Mouse (Mus musculus): Measurements from ENCODE around the gene Pim1.
"Not testable (repeated sequence)": the region's sequence is repeated elsewhere in the genome, so short reads cannot be mapped to it uniquely, and the experiment has no call there.

Pim1 gene

DNA sequence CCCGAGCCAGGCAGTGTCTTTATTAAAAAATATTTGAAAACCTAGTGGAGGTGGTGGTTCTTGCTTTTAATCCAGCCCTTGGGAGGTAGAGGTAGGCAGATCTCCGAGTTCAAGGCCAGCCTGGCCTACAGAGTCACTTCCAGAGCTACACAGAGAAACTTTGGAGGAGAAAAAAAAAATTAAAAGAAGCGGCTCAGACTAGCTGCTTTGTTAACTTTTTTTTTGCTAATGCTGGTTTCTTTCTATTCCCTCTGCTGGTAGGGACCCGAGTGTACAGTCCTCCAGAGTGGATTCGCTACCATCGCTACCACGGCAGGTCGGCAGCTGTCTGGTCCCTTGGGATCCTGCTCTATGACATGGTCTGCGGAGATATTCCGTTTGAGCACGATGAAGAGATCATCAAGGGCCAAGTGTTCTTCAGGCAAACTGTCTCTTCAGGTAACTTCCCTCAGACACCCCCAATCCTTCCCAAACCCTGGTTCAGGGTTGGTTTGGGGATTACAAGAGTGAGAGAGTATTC, 3.0 kb downstream of the Pim1 start:
- DNase-seq (ENCODE audit: extremely low spot score, low spot score), result no peak

DNA sequence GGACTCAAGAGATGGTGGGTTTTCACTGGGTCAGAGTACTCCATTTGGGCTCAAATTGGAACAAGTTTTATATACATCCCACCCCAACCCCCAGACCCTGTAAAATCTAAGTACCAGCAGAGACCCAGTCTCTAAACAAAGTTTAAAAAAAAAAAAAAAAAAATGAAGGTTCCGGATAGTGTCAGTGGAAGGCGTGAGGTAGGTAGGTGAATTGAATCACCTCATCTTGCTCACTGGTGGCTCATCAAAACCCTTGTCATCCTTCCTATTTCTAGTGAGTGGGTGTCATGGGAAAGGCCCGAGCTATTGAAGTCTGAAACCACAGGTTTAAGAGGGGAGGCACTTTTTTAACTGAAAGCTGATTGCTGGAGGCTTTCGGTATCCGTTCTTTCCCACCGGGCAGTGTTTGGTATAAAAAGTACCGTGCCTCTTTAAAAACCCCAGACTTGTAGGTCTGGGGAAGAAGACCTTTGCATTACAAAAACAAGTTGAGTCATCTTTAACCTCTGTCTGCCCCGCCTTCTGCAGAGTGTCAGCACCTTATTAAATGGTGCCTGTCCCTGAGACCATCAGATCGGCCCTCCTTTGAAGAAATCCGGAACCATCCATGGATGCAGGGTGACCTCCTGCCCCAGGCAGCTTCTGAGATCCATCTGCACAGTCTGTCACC, 3.6 kb downstream of the Pim1 start:
- no peak for DNase-seq (ENCODE audit: extremely low spot score, low spot score)

DNA sequence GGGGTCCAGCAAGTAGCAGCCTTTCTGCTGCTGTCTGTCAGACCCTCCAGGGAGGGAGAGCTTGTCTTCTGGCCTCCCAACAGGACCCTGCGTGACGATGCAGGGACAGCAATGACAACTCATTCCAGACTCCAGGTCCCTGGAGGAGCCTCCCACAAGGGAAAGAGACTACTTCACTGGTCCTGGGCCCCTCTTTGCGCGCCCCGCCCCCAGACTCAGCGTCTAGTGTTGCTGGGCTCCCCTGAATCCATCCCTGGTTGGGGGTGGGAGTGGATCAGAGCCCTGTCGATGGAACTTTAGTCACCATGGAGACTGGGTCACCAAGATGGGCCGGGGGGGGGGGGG, 4.2 kb downstream of the Pim1 start:
- DNase-seq (ENCODE audit: extremely low spot score, low spot score), result no peak

DNA sequence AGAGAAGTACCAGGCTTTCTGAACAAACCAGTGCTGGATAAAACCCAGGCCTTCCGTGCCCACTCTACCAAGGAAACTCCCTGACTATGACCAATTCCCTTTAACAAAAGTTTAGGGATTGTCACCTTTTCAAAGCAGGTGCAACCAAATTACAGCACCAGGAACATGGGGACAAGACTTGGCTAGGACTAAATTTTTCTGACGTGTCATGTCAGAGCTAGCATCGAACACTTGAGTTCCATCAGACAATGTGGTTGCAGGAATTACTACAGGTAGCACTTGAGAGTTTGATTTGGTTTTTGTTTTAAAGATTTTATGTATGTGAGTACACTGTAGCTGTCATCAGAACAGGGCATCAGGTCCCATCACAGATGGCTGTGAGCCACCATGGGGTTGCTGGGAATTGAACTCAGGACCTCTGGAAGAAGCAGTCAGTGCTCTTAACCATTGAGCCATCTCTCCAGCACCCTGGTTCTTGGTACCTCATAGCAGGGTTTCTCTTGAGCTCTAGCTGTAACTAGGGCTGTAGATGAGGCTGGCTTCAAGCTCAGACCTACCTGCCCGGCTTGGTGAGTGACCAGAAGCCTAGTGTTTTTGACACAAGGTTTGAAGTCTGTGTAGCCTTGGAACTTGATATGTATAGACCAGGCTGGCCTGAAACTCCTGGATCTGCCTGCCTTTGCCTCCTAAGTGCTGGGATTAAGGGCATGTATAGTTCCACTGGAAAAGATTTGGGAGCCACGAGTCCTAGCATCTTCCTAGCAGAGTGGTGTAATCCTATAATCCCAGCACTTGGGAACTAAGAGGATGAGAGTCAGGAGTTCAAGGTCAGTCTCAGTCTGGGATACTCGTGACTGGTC, 5.9 kb downstream of the Pim1 start:
- DNase-seq (ENCODE audit: extremely low spot score, low spot score), result no peak

DNA sequence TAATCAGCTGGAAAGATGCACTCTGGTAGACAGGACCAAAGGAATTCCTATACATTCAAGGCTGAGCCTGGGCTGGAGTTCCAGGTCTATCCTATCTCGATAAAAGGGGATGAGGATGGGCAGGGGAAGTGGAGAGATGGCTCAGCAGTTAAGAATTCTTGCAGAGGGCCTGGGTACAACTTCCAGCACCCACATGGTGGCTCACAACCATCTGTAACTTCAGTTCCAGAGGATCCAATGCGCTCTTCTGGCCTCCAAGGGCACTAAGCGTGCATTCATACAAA, 6.5 kb downstream of the Pim1 start:
- no peak for DNase-seq (ENCODE audit: extremely low spot score, low spot score)

DNA sequence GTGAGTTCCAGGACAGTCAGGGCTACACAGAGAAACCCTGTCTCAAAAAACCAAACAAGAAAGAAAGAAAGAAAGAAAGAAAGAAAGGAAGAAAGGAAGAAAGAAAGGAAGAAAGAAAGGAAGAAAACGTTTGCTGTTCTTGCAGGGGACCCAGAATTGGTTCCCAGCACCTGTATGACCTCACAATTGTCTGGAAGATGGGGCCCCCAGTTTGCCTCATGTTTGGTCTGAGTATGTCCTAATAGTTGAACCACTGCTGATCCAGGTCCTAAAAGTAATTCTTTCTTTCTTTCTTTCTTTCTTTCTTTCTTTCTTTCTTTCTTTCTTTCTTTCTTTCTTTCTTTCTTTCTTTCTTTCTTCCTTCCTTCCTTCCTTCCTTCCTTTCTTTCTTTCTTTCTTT, 6.9 kb downstream of the Pim1 start:
- not testable (repeated sequence) for DNase-seq (ENCODE audit: extremely low spot score, low spot score)

DNA sequence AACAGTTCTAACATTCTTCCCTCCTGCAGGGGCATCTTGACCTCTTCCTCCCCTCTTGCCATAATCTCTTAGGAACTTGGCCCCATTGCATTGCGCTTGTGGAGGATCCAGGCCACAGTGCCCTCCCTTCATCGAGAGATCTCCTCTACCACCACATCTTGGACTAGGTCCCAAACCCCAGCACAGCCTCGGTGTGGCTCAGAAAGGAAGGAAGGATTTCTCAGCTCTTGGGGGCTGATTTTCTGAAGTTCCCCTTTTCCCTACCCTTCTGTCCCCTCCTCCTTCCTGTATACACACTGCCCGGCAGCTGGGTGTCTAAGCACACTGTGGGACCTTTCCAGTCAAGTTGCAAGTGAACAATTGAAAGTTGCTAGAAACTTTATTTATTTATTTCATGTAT, 7.5 kb downstream of the Pim1 start:
- no peak for DNase-seq (ENCODE audit: extremely low spot score, low spot score)

DNA sequence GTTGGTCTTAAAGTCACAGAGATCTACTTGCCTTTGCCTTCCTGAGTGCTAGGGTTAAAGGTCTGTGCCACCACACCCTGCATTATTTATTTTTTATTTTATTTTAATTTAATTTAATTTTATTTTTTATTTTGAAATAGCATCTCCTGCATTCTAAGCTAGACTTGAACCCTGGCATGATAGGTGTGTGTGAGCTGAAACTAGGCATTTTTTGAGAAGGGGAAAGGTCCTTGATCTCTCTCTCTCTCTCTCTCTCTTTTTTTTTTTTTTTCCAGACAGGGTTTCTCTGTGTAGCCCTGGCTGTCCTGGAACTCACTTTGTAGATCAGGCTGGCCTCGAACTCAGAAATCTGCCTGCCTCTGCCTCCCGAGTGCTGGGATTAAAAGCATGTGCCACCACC, 8.4 kb downstream of the Pim1 start:
- DNase-seq (ENCODE audit: extremely low spot score, low spot score), result not testable (repeated sequence)

DNA sequence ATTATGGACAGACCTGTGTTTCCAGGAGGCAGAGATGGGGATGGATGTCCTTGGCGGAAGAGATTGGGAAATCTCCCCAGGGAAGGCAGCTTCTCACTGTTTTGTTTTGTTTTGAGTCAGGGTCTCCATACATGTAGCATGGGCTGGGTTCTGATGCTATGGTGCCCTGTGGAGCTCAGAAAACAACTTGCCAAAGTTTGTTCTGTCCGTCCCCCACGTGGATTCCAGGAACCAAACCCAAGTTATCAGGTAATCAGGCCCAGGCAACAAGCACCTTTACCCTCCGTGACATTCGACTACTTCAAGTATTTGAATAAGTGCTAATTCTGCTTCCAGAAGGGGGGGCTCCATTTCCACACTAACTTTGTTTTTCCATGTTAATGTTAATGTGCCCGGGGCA, 9.0 kb downstream of the Pim1 start:
- no peak for DNase-seq (ENCODE audit: extremely low spot score, low spot score)

DNA sequence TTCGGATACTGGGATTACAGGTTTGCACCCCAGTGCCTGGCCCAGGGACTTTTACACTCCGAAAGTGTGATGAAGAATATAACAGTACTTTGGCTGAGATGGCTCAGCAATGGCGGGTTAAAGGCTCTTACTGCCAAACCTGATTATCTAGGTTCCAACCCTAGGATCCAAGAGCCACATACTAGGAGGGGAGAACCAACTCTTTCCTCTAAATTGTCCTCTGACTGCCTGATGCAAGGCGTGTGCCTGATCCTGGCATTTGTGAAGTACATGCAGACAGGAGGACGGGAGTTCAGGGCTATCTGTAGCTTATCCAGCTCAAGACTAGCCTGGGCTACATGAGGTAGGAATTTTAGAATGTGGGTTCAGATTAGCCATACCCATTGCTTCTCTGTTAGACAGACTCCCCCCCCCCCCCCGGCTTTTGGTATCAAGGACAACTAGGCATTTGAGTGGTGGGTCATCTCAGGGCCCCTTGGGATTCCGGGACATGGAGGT, 9.7 kb downstream of the Pim1 start:
- DNase-seq (ENCODE audit: extremely low spot score, low spot score), result no peak

DNA sequence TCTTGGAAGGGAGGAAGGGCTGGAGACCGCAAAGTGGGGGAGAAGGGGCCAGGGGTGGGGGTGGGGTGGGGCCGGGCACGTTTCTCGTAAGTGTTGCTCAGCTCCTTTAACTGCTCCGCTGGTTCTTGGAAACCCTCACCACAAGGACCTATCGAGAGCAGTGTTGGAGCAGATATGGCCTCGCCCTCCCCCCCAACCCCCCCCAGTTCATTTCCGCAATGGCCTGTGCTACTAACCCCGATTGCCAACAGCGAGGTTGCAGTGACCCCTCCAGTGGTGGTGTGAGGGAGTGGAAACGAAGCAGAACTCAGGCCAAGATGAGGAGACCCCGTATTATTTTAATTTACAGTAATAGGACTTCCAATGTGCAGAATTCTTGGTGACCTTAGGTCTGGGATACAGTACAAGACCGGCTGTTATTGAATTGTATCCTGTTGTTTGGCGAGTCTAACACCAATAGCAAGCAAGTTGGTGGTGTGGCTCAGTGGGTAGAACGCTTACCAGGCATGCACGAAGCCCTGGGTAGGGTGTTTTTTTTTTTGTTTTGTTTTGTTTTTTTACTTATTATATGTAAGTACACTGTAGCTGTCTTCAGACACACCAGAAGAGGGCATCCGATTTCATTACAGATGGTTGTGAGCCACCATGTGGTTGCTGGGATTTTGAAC, 10.4 kb downstream of the Pim1 start:
- DNase-seq (ENCODE audit: extremely low spot score, low spot score), result no peak

DNA sequence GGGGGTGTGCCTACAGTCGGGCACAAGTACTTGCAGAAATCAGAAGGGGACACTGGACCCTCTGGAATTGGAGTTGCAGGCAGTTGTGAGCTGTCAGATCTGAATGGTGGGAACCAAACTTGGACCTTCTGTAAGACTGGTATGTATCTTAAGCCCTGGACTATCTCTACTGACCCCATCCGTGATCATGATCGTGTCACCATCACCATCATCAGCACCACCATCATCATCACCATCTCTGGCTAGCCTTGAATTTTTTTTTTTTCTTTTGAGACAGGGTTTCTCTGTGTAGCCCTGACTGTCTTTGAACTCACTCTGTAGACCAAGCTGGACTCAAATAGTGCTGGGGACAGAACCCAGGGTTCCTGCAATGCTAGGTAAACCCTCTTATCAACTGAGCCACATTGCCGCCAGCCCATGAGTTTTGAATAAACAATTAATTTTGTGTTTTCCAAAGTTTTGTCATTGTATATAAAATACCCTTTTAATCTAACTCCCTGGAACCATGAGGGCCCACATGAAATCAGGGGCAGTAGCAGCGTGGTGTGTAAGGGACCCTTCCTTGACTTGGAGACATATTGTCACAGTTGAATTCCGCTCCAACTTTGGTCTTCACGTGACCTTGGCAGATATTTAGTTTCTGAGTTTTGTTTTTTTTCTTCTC, 11.6 kb downstream of the Pim1 start:
- no peak for DNase-seq (ENCODE audit: extremely low spot score, low spot score)

DNA sequence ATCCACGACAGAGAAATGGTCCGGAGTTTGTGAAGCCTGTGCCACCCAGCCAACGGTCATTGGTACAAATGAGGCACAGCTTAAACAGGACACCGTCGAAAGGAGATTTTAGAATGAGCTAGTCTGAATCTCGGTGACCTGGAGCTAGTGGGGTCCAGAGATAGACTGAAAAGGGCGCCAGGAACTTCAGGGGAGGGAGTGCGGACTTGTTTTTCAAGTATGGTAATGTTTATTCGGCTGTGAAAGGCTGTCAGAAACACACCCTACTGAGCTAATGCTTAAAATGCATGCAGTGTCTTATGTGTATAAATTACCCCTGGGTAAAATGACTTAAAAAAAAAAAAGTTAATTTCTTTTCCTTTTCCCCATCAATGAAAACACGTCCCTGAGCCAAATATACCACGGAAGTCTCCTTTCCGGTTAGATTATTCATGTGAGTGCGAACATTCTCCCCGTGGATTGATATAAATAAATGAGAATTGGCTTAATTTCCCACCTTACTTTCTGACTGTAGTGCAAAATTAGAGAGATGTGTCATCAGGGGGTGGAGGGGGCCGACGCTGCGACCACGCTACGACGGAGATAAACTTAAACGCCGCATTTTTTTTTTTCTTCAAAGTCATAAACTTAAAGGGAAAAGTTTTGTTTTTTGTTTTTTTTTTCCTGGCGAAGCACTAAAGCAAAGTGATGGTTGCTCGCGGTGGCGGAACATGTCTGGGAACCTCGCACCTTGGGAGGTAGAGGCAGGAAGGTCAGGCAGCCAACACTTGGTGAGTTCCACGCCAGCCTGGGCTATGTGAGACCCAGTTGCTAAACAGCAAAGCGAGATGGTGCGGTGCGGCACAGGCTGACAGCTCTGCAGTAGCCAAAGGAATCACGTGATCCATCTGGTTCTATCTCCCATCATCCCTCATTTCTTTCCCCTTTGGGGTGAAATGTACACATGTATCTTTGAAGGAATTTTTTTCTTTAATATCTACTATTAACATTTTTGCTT, 12.4 kb downstream of the Pim1 start:
- DNase-seq (ENCODE audit: extremely low spot score, low spot score), result no peak

DNA sequence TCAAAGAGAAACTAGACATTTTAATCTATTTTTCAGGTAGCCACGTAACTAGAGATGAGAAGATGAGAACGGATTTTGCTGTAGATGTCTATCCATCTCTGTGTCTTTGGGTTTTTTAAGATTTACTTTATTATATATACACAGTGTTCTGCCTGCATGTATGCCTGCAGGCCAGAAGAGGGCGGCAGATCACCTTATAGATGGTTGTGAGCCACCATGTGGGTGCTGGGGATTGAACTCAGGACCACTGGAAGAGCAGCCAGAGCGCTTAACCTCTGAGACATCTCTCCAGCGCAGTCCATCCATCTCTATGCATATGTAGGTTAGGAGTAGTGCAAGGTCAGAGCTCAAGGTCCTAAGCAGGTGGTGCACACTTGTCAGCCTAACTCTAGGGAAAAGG, 13.1 kb downstream of the Pim1 start:
- no peak for DNase-seq (ENCODE audit: extremely low spot score, low spot score)

DNA sequence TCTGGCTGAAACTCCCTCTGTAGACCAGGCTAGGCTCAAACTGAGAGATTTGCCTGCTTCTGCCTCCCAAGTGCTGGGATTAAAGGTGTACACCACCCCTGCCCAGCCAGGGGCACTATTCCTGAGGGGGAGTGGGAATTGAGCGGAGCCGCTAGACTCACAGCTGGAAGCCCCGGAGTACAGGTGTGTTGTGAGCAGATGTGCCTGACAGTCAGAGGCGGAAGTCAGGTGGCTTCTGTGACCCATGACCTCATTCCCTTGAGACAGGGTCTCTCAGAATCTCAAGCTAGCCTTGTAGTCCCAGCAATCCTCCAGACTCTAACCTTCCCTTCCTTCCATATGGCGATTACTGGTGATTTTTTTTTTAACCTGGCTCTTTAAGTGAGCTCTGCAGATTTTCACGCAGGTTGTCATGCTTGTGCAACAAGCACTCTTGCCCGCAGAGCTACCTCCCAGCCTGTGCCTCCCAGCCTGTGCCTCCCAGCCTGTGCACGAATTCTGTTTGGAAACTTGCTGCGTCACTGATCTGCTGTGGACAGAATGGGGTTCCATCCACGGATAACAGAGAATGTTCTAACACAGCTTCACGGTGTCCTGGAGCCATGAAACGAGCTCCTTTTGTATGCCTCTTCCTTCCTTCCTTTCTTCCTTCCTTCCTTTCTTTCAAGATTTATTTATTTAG, 18.5 kb downstream of the Pim1 start:
- no peak for DNase-seq (ENCODE audit: extremely low spot score, low spot score)

DNA sequence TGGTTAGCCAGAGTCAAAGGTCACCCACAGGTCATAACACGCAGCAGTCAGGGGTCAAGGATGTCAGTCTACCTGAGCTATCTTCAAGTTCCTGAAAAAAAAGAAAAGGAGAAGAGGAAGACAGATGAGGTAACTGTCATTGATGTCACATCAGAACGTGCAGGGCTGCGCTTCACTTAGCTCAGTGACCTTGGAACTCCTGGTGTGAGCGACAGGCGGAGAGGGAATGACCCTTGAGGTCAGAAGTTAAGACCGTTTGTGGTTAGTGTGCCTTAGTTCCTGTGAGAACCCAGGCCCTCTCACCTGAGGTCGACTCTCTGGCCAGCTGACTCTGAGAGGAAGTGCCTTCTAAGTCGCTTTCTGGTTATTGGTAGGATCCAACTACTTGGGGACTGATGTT, 20.1 kb downstream of the Pim1 start:
- no peak for DNase-seq (ENCODE audit: extremely low spot score, low spot score)

DNA sequence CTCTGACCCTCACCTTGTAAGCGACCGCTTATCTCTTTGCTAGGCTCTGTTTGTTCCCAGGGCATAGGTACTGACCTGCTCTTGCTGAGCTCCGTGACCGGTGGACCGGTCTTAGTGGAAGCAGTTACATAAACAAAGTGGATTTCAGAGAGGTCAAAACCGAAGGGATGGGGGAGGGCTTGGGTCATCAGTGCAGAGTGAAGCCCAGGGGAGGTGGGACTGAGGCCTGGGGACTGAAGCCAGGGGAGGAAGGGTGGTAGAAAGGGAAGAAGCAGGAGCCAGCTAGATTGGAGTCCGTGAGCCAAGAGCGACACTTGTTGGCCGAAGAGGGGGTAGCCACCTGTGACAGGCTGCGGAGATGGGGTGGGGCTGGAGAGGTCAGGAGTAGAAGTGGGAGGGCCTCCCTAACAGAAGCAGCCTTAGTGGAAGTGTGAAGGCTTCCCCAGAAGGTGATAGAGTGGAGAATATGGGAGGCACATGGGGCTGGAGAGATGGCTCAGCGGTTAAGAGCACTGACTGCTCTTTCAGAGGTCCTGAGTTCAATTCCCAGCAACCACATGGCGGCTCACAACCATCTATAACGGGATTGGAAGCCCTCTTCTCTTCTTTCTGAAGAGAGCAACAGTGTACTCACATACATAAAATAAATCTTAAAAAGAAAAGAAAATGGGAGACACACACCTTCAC, 22.6 kb downstream of the Pim1 start:
- DNase-seq (ENCODE audit: extremely low spot score, low spot score), result peak; percentile 71

DNA sequence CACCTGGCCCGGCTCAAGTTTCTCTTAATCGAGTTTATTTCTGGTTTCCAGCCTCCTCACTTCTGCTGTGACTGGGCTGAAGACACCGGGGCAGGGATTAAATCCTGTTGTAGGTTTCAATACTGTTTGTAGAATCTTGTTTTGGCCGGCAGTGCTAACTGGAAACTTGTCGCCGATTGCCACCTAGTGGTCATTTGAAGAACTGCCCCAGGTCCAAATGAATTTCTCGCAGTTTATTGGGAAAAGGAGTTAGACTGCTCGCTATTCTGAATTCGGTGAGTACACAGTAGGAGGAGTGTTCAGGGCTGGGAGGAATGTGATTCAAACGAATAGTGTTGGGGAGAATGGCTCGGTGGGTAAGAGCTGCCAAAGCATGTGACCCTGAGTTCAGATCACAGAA, 23.9 kb downstream of the Pim1 start:
- DNase-seq (ENCODE audit: extremely low spot score, low spot score), result peak; percentile 81

DNA sequence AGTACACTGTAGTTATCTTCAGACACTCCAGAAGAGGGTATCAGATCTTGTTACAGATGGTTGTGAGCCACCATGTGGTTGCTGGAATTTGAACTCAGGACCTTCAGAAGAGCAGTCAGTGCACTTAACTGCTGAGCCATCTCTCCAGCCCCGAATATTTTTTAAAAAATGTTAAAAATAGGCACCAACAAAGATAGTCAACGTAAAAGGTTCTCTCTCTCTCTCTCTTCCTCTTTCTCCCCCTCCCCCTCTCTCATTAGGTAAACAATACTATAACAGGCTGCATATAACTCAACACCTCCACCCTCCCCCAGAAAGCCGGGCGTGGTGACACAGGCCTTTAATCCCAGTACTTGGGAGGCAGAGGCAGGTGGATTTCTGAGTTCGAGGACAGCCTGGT, 28.1 kb downstream of the Pim1 start:
- not testable (repeated sequence) for DNase-seq (ENCODE audit: extremely low spot score, low spot score)

Data from neural tube, embryonic 10.5 days (tissue).